Mouse (Mus musculus): ENCODE results near the gene Fyttd1.

Gene Fyttd1

DNA sequence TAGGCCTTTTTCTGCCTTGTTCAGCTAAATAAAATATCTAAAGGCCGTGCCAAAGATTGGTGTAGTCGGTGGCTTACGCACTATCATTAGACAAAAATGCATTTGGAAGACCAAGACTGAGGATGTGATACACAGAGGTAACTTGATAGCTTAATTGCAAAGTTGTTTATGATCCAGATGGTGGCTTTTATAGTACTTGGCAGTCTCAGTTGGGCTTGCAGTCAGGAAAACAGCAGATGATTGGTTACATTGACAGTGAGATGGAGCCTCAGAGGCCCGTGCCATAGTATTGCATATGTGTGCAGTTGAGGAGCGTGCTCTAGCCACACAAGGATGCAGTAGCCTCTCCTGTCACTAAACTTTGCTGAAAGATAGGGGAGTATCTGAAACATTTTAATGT lies 65.4 kb downstream of the Fyttd1 start:
- DNase-seq (ENCODE audit: low read depth, low spot score) = peak; percentile 28

DNA sequence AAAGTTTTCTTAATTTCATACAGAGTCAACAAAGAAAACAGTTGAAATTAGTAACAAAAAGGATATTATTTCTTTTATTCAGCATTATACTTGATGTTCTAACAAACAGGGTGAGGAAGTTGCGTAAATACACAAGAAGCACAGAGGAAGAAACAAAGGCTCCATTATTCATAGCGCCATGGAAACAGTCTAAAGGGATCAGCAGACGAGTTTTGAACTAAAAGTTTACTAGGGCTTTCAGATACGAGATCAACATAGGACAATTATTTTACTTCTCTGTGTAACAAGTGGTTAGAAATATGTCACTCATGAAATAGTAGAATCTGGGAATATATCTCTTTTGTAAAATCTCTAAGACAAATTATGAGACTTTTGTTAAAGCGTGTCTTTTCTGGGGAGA lies 68.1 kb downstream of the Fyttd1 start:
- DNase-seq (ENCODE audit: low read depth, low spot score) = no peak

DNA sequence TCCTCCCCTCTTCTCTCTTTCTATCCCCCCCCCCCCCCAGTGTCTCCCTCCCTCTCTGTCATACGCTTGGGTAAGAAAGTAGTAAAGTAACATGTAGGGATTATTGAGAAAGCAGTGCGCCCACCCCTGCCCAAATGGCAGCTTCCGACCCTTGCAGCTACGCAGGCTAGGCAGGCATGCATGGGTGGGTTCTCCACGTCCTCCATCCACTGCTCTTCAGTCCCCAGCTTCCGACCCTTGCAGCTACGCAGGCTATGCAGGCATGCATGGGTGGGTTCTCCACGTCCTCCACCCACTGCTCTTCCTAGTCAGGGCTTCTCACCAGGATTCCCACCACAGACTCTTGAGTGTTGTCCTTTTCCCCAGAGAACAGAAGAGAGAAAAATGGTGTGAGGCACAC lies 70.7 kb downstream of the Fyttd1 start:
- DNase-seq (ENCODE audit: low read depth, low spot score) = no peak

DNA sequence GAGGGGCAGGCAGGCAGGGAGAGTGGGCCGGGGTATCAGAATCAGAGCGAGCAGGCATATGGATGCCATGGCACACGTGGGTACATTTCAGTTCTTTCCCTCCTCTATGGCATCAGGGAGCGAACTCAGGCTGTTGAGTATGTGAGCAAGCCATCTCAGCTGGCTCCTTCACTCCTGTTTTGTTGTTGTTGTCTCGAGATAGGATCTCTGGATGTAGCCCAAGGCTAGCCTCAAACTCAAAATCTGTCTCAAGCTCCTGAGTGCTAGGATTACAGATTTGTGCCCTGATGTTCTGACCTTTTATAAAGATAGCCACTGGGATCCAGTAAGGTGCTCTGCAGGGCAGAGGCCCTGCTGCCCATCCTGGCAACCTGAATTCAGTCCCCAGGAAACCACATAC lies 71.4 kb downstream of the Fyttd1 start:
- DNase-seq (ENCODE audit: low read depth, low spot score) = no peak

DNA sequence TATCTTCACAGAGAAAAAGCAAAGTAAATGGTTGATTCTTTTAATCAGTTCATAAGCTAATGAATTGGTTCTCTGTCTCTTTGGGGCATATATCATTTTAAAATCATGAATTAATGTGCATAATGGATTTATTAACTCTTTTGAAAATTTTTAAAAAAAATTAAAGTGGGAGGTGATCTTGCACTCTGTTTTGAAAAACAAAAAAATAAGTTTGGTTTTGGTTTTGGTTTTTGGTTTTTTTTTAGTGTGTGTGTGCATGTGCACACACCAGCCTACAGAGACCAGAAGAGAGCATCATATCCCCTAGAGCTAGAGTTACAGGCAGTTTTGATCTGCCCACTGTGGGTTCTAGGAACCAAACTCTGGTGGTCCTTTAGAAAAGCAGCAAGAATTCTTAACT lies 72.0 kb downstream of the Fyttd1 start:
- no peak for DNase-seq (ENCODE audit: low read depth, low spot score)

DNA sequence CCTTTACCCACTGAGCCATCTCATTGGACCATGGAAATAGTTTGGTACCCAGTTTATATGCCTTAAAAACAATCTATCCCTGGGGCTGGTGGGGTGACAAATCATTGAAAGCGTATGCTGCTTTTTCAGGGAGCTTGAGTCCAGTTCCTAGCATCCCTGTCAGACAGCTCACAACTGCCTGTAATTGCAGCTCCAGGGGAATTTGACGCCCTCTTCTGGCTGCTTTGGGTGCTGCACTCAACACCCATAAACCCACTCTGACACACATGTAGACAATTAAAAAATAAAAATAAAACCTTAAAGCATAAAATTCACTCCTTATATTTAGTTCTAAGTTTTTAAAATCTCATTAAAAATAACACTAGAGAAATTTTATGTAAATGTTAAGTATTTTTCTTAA lies 73.8 kb downstream of the Fyttd1 start:
- no peak for DNase-seq (ENCODE audit: low read depth, low spot score)

DNA sequence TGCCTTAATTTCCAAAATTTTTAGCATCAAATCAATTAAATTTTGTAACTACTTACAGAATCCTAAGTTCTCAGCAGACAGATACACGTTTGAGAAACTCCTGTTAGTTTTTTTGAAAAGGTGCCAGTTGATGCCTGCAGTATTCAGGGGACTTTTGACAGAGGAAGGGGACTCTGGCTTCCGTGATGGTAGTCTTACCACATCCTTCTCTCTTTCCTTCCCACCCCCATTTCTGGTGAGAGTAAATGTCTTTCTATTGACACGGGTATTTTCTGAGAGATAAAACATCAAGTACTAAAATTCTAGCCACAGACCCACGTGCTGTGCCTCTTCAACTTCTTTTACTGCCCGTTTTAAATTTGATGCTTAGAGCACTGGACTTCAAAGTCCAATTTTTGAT lies 76.5 kb downstream of the Fyttd1 start:
- no peak for DNase-seq (ENCODE audit: low read depth, low spot score)

DNA sequence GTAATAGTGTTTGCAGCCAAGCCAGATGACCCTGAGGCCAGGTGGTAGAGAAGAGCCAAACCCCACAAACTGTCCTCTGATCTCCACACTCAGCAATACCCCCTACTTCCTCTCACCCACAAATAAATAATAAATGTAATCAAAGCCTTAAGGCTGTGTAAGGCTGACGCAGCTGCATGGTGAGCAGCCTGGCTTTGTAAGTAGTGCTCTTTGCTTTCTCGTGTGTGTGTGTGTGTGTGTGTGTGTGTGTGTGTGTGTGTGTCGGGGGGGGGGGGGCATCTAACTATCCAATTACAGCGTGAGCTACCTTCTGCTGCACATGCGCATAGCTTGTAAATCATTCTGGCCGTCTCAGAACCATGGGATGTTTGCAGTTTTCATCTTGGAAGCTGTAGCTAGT lies 77.0 kb downstream of the Fyttd1 start:
- no peak for DNase-seq (ENCODE audit: low read depth, low spot score)

DNA sequence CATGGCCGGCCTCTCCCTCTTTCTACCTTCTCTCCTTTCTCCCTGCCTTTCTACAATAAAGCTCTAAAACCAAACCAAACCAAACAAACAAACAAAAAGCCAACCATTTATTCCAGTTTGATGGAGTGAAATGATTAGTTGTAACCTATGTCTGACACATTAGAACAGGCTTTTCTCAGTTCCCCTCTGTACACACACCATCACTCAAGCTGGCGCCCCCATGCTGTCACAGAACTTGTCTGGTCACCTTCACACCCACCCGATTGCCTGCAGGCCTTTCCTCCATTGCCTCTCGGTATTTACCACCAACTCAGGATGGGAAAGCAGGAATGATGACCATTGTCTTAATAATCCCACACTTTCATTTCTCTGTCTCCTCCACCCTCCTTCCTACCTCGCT lies 79.6 kb downstream of the Fyttd1 start:
- DNase-seq (ENCODE audit: low read depth, low spot score) = no peak
